Mouse (Mus musculus): ENCODE measurements around the gene Gh. TPM values are rescaled to one million over a fixed set of nuclear protein-coding genes. Genes with fewer than 3 reads are reported as not detected.

The Gh gene
- total RNA-seq, 2 experiments from 2014 or later, result not detected

GRCm38 (mm10) chr11:106310123-106310522 is 8.5 kb upstream of the Gh start:
- ATAC-seq (replicated peaks; ENCODE audit: poor library complexity), result no peak

GRCm38 (mm10) chr11:106308162-106308561 is 6.5 kb upstream of the Gh start:
- ATAC-seq (replicated peaks; ENCODE audit: poor library complexity), result no peak

GRCm38 (mm10) chr11:106307432-106307831 is 5.8 kb upstream of the Gh start:
- ATAC-seq (replicated peaks; ENCODE audit: poor library complexity), result no peak

- ATAC-seq (replicated peaks; ENCODE audit: poor library complexity), result no peak
These were observed 5.1 kb upstream of the Gh start for GRCm38 (mm10) chr11:106306758-106307157.

- ATAC-seq (replicated peaks; ENCODE audit: poor library complexity), result no peak
These were observed 4.4 kb upstream of the Gh start for GRCm38 (mm10) chr11:106306065-106306385.

GRCm38 (mm10) chr11:106305348-106306064 is 3.8 kb upstream of the Gh start:
- peak; percentile 73 for ATAC-seq (replicated peaks; ENCODE audit: poor library complexity)

- ATAC-seq (replicated peaks; ENCODE audit: poor library complexity), result peak; percentile 96
These were observed 969 bp upstream of the Gh start for GRCm38 (mm10) chr11:106302634-106303033.

GRCm38 (mm10) chr11:106291861-106292260 is 9.8 kb downstream of the Gh start:
- ATAC-seq (replicated peaks; ENCODE audit: poor library complexity), result no peak

GRCm38 (mm10) chr11:106290376-106290775 is 11.3 kb downstream of the Gh start:
- no peak for ATAC-seq (replicated peaks; ENCODE audit: poor library complexity)

GRCm38 (mm10) chr11:106289369-106289768 is 12.3 kb downstream of the Gh start:
- peak; percentile 69 for ATAC-seq (replicated peaks; ENCODE audit: poor library complexity)

GRCm38 (mm10) chr11:106286987-106287386 is 14.7 kb downstream of the Gh start:
- ATAC-seq (replicated peaks; ENCODE audit: poor library complexity), result no peak

- ATAC-seq (replicated peaks; ENCODE audit: poor library complexity), result no peak
These were observed 15.5 kb downstream of the Gh start for GRCm38 (mm10) chr11:106286206-106286605.

- ATAC-seq (replicated peaks; ENCODE audit: poor library complexity), result no peak
These were observed 17.5 kb downstream of the Gh start for GRCm38 (mm10) chr11:106284126-106284525.

- no peak for ATAC-seq (replicated peaks; ENCODE audit: poor library complexity)
These were observed 18.3 kb downstream of the Gh start for GRCm38 (mm10) chr11:106283371-106283770.

- ATAC-seq (replicated peaks; ENCODE audit: poor library complexity), result no peak
These were observed 19.2 kb downstream of the Gh start for GRCm38 (mm10) chr11:106282452-106282851.

GRCm38 (mm10) chr11:106276454-106276853 is 25.2 kb downstream of the Gh start, which contains the start of gene Tcam1:
TSS of gene Tcam1 (plus strand) at chr11:106276672.
- peak; percentile 71 for ATAC-seq (replicated peaks; ENCODE audit: poor library complexity)

GRCm38 (mm10) chr11:106274971-106275411 is 26.7 kb downstream of the Gh start:
- ATAC-seq (replicated peaks; ENCODE audit: poor library complexity), result no peak

- ATAC-seq (replicated peaks; ENCODE audit: poor library complexity), result no peak
These were observed 27.3 kb downstream of the Gh start for GRCm38 (mm10) chr11:106274374-106274773.

- no peak for ATAC-seq (replicated peaks; ENCODE audit: poor library complexity)
These were observed 27.9 kb downstream of the Gh start for GRCm38 (mm10) chr11:106273811-106274210.

GRCm38 (mm10) chr11:106273311-106273684 is 28.4 kb downstream of the Gh start:
- no peak for ATAC-seq (replicated peaks; ENCODE audit: poor library complexity)

- peak; percentile 77 for ATAC-seq (replicated peaks; ENCODE audit: poor library complexity)
These were observed 28.9 kb downstream of the Gh start, which contains the start of gene Smarcd2 for GRCm38 (mm10) chr11:106272644-106273310. TSS of gene Smarcd2 (minus strand) at chr11:106272972.
